Mouse (Mus musculus): ENCODE measurements around the gene Trip4. TPM values are rescaled to one million over a fixed set of nuclear protein-coding genes. Genes with fewer than 3 reads are reported as not detected.

Gene Trip4
- polyA plus RNA-seq, 1 experiment from 2014 or later = 31.5 TPM

- Histone ChIP-seq H3K9me3 (no peaks in the 10 kb centered on the region), H3K27me3 (no peaks in the 10 kb centered on the region), H3K4me2 (no peak overlapping the region), H3K27ac (replicated peaks) (peak overlapping the region; percentile 54; the same call in 1 of the 2 replicates), H3K9ac (no peak overlapping the region), H3K4me3 (no peak overlapping the region), H3K36me3 (peaks cover 4% of the 10 kb centered on the region; the same call in 1 of the 2 replicates), H3K4me1 (replicated peaks) (peaks cover 21% of the 10 kb centered on the region)
- WGBS = 27% methylated on average over 2 of the region's 2 CpGs
- ATAC-seq (ENCODE audit: low read depth) = no peak
Measured at GRCm38 (mm10) chr9:65832041-65832440, 76.6 kb downstream of the Trip4 start.

GRCm38 (mm10) chr9:65831164-65831563, 77.4 kb downstream of the Trip4 start:
- ATAC-seq (ENCODE audit: low read depth) = no peak
- Histone ChIP-seq H3K4me2 (no peak overlapping the region), H3K4me3 (no peak overlapping the region), H3K36me3 (no peaks in the 10 kb centered on the region), H3K9ac (no peak overlapping the region), H3K9me3 (no peaks in the 10 kb centered on the region), H3K4me1 (replicated peaks) (peaks cover 24% of the 10 kb centered on the region), H3K27me3 (no peaks in the 10 kb centered on the region), H3K27ac (replicated peaks) (no peak overlapping the region)
- WGBS = 31% methylated on average over 4 of the region's 4 CpGs

GRCm38 (mm10) chr9:65830255-65830654, 78.3 kb downstream of the Trip4 start:
- Histone ChIP-seq H3K36me3 (no peaks in the 10 kb centered on the region), H3K27me3 (no peaks in the 10 kb centered on the region), H3K4me2 (no peak overlapping the region), H3K9ac (no peak overlapping the region), H3K4me1 (replicated peaks) (peaks cover 33% of the 10 kb centered on the region), H3K9me3 (no peaks in the 10 kb centered on the region), H3K27ac (replicated peaks) (no peak overlapping the region), H3K4me3 (no peak overlapping the region)
- no peak for ATAC-seq (ENCODE audit: low read depth)
- WGBS = 59% methylated on average over 4 of the region's 4 CpGs

- Histone ChIP-seq H3K27me3 (no peaks in the 10 kb centered on the region), H3K4me3 (no peak overlapping the region), H3K36me3 (no peaks in the 10 kb centered on the region), H3K9me3 (no peaks in the 10 kb centered on the region), H3K27ac (replicated peaks) (no peak overlapping the region), H3K4me2 (no peak overlapping the region), H3K9ac (no peak overlapping the region), H3K4me1 (replicated peaks) (peaks cover 37% of the 10 kb centered on the region)
- 54% methylated on average over 2 of the region's 2 CpGs for WGBS
- no peak for ATAC-seq (ENCODE audit: low read depth)
Measured at GRCm38 (mm10) chr9:65829410-65829809, 79.2 kb downstream of the Trip4 start.

- Histone ChIP-seq H3K4me2 (peak overlapping the region; percentile 74), H3K9ac (peak overlapping the region; percentile 99), H3K27ac (replicated peaks) (no peak overlapping the region), H3K27me3 (no peaks in the 10 kb centered on the region), H3K9me3 (no peaks in the 10 kb centered on the region), H3K36me3 (no peaks in the 10 kb centered on the region), H3K4me1 (replicated peaks) (peaks cover 46% of the 10 kb centered on the region), H3K4me3 (peak overlapping the region; percentile 87)
- WGBS = 43% methylated on average over 3 of the region's 3 CpGs
- no peak for ATAC-seq (ENCODE audit: low read depth)
Measured at GRCm38 (mm10) chr9:65828511-65828910, 80.1 kb downstream of the Trip4 start.

- H3K4me3 ChIP-seq = peak overlapping the region; percentile 87
- peak overlapping the region; percentile 99 for H3K9ac ChIP-seq
- H3K9me3 ChIP-seq = no peaks in the 10 kb centered on the region
- peak overlapping the region; percentile 100; the same call in 1 of the 2 replicates for H3K27ac ChIP-seq (replicated peaks)
- H3K27me3 ChIP-seq = no peaks in the 10 kb centered on the region
- whole genome bisulfite sequencing = 2% methylated on average over 13 of the region's 13 CpGs
- H3K4me1 ChIP-seq (replicated peaks) = peaks cover 49% of the 10 kb centered on the region
- no peaks in the 10 kb centered on the region for H3K36me3 ChIP-seq
- H3K4me2 ChIP-seq = peak overlapping the region; percentile 74
- ATAC-seq (ENCODE audit: low read depth) = no peak
Measured at GRCm38 (mm10) chr9:65828016-65828403, 80.6 kb downstream of the Trip4 start.

- no peaks in the 10 kb centered on the region for H3K27me3 ChIP-seq
- peak; percentile 84 for ATAC-seq (ENCODE audit: low read depth)
- H3K27ac ChIP-seq (replicated peaks) = peak within 1 kb of the TSS; percentile 100
- under 1% methylated on average over 51 of the region's 76 CpGs for WGBS
- H3K4me2 ChIP-seq = peak within 1 kb of the TSS; percentile 74
- H3K9me3 ChIP-seq = no peaks in the 10 kb centered on the region
- peak within 1 kb of the TSS; percentile 87 for H3K4me3 ChIP-seq
- peaks cover 53% of the 10 kb centered on the region for H3K4me1 ChIP-seq (replicated peaks)
- H3K9ac ChIP-seq = peak within 1 kb of the TSS; percentile 99
- H3K36me3 ChIP-seq = no peaks in the 10 kb centered on the region
Measured at GRCm38 (mm10) chr9:65827344-65828015, 81.1 kb downstream of the Trip4 start, which contains the start of gene Zfp609. Zfp609 (minus strand) TSS chr9:65827564.

GRCm38 (mm10) chr9:65826588-65827343, 81.8 kb downstream of the Trip4 start:
- H3K4me1 ChIP-seq (replicated peaks) = peaks cover 58% of the 10 kb centered on the region
- 1% methylated on average over 29 of the region's 31 CpGs for WGBS

GRCm38 (mm10) chr9:65826226-65826587, 82.4 kb downstream of the Trip4 start:
- peak overlapping the region; percentile 87 for H3K4me3 ChIP-seq
- WGBS = 0% methylated on average over 4 of the region's 4 CpGs
- H3K9me3 ChIP-seq = no peaks in the 10 kb centered on the region
- H3K27me3 ChIP-seq = no peaks in the 10 kb centered on the region
- H3K4me1 ChIP-seq (replicated peaks) = peaks cover 58% of the 10 kb centered on the region
- H3K9ac ChIP-seq = peak overlapping the region; percentile 99
- peak overlapping the region; percentile 100 for H3K27ac ChIP-seq (replicated peaks)
- H3K36me3 ChIP-seq = no peaks in the 10 kb centered on the region
- ATAC-seq (ENCODE audit: low read depth) = peak; percentile 52
- peak overlapping the region; percentile 74 for H3K4me2 ChIP-seq

More at GRCm38 (mm10) chr9:65826588-65827343, 81.8 kb downstream of the Trip4 start:
- ATAC-seq (ENCODE audit: low read depth) = peak; percentile 74
- no peaks in the 10 kb centered on the region for H3K9me3 ChIP-seq
- peak overlapping the region; percentile 87 for H3K4me3 ChIP-seq
- peak overlapping the region; percentile 74 for H3K4me2 ChIP-seq
- H3K27me3 ChIP-seq = no peaks in the 10 kb centered on the region
- H3K27ac ChIP-seq (replicated peaks) = peak overlapping the region; percentile 100
- H3K36me3 ChIP-seq = no peaks in the 10 kb centered on the region
- peak overlapping the region; percentile 99 for H3K9ac ChIP-seq

- H3K4me1 ChIP-seq (replicated peaks) = peaks cover 66% of the 10 kb centered on the region
- no peaks in the 10 kb centered on the region for H3K27me3 ChIP-seq
- 0 out of 2 replicates have a peak overlapping the region, but pooled peaks have one; percentile 3 for H3K4me3 ChIP-seq
- no peak for ATAC-seq (ENCODE audit: low read depth)
- 53% methylated on average over 10 of the region's 10 CpGs for WGBS
- H3K27ac ChIP-seq (replicated peaks) = peak overlapping the region; percentile 42
- H3K4me2 ChIP-seq = peak overlapping the region; percentile 74
- H3K9me3 ChIP-seq = no peaks in the 10 kb centered on the region
- H3K36me3 ChIP-seq = no peaks in the 10 kb centered on the region
- no peak overlapping the region for H3K9ac ChIP-seq
Measured at GRCm38 (mm10) chr9:65823716-65824462, 84.7 kb downstream of the Trip4 start.

GRCm38 (mm10) chr9:65822011-65822410, 86.6 kb downstream of the Trip4 start:
- Histone ChIP-seq H3K27me3 (no peaks in the 10 kb centered on the region), H3K9me3 (no peaks in the 10 kb centered on the region), H3K27ac (replicated peaks) (no peak overlapping the region), H3K4me2 (no peak overlapping the region), H3K4me3 (no peak overlapping the region), H3K9ac (no peak overlapping the region), H3K36me3 (no peaks in the 10 kb centered on the region), H3K4me1 (replicated peaks) (peaks cover 65% of the 10 kb centered on the region)
- no peak for ATAC-seq (ENCODE audit: low read depth)
- 77% methylated on average over 4 of the region's 4 CpGs for WGBS

- no peak overlapping the region for H3K4me3 ChIP-seq
- H3K4me1 ChIP-seq (replicated peaks) = peaks cover 54% of the 10 kb centered on the region
- 76% methylated on average over 2 of the region's 2 CpGs for WGBS
- no peak overlapping the region for H3K27ac ChIP-seq (replicated peaks)
- no peaks in the 10 kb centered on the region for H3K9me3 ChIP-seq
- no peak for ATAC-seq (ENCODE audit: low read depth)
- H3K4me2 ChIP-seq = no peak overlapping the region
- H3K36me3 ChIP-seq = peaks cover 4% of the 10 kb centered on the region; the same call in 1 of the 2 replicates
- no peaks in the 10 kb centered on the region for H3K27me3 ChIP-seq
- H3K9ac ChIP-seq = no peak overlapping the region
Measured at GRCm38 (mm10) chr9:65820301-65820700, 88.3 kb downstream of the Trip4 start.
